Mouse (Mus musculus) monocyte, adult 2 months (primary cell): ENCODE results near the gene Neu2.

Experiments used
- DNase-seq, 2 experiments: peaks; one replicate each; pipeline ENCODE4 v3.0.0; 2022; ENCODE audit warnings: low spot score in 2 of 2, low read depth in 1 of 2

The Neu2 gene

DNA sequence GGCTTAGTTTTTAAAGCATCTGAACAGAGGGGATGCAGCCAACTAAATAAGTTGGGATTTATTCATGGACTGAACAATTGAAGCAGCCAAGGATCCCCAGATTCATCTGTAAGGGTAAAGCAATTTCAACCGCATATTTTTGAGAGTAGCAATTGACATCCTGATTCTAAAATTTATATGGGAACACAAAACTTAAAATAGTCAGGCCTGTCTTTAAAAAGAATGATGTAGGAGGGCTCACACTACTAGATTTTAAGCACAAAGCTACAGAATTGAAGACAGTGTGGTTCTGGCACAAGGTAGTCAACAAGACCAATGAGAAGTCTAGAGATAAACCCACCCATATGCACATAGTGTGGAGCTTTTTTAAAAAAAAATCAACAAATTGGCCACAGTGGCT is 27.3 kb downstream of the Neu2 start:
- DNase-seq = no peak

DNA sequence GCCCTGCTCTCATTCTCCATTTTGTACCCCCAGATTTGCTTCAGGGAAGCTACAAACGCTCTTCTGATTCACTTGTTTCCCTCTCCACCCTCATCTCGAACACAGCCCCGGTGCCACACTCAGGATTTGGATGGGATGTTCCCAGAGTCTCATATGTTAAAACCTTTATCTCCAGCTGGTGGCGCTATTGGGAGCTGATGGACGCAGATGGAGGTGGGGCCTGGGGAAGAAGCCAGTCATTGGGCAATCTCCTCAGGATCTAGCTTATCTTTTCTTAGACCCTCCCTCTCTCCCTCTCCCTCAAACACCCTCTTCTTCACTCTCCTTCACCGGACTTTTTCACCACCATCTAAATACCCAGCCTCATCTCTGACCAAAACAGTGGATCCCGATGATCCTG is 31.9 kb downstream of the Neu2 start:
- no peak for DNase-seq

DNA sequence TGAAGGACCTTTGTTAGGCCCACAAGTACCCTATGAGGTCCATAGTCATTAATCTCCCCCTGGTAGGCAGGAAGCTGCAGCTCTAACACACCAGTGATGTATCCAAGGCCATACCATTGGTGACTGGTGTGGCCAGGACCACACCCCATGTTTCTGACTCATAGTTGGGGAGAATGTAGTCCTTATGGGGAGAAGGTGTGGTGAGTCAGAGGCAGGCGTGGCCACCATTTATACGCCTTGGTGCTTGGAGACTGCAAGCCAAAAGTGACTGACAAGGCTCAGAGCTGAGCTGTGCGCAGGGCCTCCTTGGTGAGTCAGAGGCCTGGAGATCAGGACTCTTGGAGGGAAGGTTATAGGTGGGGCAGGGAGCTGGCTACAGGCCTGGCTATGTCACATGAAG is 41.3 kb downstream of the Neu2 start:
- no peak for DNase-seq

DNA sequence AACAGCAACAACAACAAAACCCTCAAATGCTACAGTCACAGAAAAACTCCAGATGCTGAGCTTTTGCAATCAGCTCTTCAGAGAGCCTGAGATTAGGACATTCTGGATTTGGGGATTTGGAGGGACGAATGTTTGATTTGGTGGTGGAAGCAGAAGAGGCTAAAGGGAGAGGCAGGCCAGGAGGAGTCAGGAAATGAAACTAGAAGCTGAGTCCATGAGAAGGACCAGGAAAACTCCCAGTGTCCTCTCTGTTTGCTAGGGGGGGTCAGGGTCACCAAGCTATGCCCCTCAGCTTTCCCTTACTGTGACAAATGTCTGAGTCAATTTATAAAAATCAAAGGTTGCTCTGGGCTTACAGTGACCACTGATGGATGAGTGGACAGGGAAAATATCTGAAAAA is 43.9 kb downstream of the Neu2 start:
- no peak for DNase-seq

DNA sequence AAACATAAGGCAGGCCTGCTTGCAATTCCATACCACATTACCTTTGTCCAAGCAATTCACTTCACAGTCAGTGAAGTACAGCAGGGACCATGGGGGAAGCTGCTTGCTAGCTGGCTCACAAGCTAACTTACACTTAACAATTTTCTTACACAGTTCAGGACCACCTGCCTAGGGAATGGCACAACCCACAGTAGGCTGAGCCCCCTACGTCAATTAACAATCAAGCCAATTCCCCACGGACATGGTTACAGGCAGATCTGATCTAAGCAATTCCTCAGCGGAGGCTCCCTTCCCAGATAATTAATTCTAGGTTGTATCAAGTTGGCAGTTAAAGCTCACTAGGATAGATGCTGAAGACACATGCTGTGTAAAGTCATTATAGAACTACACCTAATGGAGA is 53.3 kb downstream of the Neu2 start:
- no peak for DNase-seq

DNA sequence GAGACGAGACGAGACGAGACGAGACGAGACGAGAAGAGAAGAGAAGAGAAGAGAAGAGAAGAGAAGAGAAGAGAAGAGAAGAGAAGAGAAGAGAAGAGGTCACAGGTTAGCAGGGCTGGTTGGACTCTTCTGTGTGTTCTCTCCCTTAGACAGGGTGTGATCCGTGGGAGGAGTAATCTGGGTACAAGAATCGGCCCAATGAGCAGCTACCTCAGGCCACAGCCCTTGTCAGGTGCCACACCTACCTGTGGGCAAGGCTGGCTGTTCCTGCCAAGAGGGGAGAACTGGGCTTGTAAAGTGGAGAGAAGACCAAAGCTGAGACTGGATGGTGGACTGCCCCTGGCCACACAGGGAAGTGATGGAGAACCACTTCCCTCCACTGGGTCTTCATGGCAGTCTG is 56.1 kb downstream of the Neu2 start:
- DNase-seq = no peak

DNA sequence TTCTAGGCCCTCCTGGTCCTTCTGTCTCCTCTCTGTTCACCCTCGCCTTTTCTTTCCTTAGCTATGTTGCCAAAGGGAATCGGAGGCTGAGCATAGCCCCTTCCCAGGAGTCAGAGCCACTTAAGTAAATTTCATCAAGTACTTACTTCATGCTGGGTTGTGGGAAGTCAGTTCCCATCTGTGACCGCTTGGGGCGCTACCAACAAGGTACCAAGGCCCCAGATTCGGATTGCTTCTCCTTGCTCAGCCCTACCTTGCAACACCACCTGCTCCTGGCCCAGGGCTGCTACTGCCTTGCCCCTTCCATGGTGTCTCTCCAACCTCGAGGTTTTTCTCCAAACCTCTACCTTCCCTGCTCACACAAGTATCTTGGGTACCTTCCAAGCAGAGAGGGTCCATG is 58.7 kb downstream of the Neu2 start:
- DNase-seq = peak in 1 of 2 experiments; percentile 22

DNA sequence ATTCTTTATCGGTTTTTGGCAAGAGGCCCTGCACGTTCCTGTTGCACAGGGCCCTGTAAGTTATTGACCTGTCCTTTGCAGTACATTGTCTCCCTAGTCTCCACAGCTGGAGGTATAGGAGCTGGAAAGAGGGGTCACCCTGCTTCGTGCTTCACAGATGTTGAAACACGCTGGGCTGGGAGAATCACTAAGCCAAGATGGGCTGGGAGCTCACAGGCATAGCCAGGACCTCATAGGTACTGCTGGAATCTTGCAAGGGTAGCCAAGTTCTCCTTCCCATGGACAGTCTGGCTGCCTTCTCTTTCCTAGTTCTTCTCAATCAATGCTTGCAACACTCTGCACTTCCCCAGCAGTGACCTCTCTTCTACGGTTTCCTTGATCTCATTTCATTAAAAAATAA is 63.6 kb downstream of the Neu2 start:
- DNase-seq = no peak

DNA sequence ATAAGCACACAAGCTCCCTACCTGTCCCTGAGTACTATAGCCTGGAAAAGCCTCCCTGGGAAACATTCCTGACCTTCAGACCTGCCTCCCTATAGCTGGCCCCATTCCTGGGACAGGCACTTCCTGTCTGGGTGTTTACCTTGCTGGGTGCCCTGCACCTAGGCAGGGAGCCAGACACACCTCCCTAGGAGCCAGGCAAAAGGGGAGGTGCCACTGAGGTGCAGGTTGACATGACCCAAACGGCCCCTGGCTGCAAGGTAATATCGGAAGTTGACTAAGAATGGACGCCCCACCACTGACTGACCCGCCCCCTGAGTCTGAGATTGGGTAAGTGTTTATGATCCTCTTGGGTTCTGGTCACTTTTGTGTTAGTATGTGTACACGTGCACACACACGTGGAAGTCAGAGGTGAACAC is 64.1 kb downstream of the Neu2 start, which contains the start of gene Ngef:
Gene Ngef (minus strand): TSS at position 71 of the 416 bp plus-strand sequence.
- DNase-seq = no peak

DNA sequence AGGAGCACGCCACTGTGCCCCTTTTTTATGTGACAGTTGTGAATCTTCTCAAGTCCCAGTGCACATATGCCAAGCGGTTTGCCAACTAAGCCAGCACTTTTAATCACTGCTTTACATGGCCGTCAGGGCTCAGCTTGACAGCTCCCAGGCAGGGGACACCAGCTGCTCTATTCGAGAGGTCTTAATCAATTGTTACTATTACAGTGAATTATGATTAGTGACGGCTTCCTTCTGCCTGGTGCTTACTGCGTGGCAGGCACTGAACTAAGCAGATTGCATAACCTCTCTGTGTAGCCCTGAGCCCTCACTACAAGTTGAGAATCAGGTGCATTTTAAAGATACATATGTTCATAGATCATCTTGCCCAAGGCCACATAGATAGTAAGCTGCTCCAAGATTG is 64.7 kb downstream of the Neu2 start:
- no peak for DNase-seq

DNA sequence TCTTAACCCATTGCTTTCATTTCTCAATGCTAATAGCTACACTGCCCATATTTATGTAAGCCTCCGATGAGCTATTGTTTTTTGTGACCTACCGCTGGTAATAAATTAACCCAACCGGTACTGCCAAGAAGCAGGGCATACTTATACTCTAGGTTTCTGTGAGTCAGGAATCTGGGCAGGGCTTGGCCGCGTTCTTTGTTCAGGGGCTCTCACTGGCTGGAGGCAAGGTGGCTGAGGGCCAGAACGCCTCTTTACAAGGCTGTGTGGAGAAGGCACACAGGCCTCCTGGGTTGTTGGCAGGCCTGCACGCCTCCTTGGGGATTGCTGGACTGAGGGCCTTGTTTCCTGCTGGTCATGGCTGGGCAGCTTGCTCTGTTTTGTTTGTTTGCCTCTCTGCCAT is 65.1 kb downstream of the Neu2 start:
- no peak for DNase-seq

DNA sequence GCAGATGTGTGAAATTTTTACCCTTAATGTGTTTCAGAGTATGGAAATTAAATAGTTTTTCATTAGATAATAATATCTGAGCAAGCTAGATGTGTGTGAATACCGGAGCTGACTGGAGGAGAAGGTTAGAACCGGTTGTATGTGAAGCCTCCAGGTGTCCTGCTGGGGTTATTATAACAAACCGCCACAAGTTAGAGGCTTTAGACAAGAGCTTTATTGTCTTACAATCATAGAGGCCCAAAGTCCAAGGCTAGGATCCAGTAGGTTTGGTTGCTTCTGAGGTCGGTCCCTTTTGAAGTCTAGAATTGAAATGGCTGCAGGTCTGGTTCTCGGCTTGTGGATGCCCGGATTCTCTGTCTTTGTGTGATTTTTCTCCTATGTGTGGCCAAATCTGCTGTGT is 69.3 kb downstream of the Neu2 start:
- DNase-seq = no peak

DNA sequence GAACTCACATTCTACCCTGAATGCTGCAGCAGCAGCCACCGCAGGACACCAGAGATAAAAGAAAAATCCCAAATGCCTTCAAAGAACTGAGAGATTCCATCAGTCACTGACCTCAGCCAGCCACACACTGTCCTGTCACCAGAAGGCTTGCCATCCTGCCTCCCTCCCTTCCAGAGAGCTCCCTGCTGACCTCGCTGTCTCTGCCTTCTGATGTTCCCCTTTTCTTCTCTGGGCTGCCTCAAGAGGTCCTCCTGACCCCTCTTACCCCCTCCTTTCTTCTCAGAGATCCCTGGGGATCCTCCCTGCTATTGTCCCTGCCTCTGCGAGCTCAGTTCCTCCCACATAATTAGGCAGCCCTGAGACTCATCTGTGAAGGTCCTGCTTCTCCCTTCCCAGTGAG is 71.1 kb downstream of the Neu2 start:
- no peak for DNase-seq

DNA sequence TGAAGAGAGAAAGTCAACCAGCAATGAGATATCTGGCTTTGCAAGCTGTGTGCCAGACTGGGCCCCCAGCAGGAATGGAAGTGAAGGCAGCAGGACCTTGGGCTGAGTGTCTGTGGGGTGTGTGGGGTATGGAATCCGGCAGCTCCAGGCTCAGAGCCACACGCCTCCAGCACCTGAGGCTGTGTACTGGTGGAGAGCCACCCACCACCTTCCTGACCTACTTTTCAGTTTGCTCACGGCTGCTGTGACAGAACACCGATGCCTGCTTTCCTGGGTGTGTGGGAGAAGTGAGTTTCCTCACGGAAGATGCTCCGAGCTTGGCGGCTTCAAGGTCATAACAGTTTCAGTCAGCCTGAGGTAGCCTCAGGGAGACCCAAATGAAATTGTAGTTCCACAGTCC is 79.5 kb downstream of the Neu2 start:
- no peak for DNase-seq

DNA sequence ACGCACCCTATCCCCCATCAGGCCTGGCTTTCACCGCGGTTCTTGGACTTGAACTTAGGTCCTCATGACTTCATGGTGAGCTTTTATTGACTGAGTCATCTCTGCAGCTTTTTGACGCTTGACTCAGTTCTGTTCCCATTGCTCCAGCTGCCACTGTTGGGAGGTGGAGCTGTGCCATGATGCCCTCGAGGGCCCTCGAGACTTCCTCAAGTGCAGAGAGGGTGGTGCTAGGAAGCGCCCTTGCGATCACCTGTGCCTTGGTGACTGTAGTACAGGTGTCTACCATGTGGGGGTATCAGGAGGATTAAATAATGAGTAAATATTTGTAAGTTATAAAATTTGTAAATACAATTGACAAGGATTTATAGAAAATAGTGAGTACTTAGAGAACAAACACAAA is 80.3 kb downstream of the Neu2 start:
- DNase-seq = no peak

DNA sequence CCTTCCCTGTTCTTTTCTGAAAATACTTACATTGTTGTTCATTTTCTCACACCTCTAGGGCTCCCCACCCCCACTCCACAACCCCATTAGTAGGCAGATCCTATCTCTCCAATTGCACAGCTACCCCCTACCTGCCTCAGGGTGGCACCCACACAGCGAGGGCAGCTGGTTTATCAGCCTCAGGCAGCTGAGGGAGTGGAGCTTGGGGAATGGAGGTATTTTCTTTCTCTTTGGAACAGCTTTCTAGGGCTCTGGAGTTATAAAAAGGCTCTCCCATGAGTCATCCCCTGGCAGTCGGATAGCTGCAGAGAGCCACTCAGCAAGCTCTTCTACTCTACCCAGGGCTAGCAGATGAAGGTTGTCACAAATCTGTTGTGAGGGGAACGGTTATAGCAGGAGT is 84.6 kb downstream of the Neu2 start:
- DNase-seq = no peak

DNA sequence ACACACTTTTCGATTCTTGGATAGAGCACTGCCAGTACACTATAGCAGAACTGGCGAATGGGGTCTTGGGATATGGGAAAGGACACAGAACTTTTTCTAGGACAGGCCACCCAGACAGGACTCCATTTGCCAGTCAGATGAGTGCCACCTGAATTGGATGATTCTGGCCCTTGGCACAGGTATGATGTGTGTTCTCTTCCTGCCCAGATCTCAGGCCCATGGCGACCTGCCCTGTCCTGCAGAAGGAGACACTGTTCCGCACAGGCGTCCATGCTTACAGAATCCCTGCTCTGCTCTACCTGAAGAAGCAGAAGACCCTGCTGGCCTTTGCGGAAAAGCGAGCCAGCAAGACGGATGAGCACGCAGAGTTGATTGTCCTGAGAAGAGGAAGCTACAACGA is 85.0 kb downstream of the Neu2 start:
- no peak for DNase-seq

DNA sequence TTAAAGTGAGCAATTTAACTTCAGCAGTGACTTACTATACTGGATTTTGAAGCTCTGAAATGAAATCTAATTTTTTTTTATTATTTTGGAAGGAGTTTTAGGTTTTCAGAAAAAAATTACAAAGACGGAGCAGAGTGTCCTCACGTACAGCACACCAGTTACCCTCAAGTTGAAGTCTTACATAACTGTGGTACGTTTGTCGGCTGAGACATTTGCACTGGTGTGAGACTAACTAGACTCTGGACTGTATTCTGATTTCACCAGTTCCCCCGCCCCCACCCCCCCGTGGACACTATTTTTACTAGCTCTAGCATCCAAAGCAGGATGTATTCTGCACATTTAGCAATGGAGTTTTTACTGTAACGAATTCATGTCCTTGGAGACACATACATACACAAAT is 90.8 kb downstream of the Neu2 start:
- DNase-seq = no peak

DNA sequence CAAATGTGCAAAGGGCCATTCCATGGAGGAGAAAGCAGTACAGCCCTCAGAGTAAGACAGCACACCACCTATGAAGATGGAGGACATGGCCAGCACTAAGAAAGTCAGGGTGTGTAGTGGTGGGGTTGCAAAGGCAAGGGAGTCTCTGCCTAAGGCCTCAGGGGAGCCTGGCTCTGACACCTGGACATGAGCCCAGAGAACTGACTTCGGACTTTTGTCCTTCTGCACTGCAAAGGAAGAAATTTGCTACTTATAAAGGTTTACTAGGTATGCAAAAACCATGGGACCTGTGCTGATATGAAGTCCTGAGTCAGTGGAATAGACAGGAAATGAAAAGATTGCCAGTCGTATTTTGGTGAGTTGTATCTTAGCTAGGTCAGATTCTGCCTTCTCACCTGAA is 92.1 kb downstream of the Neu2 start:
- DNase-seq = no peak

DNA sequence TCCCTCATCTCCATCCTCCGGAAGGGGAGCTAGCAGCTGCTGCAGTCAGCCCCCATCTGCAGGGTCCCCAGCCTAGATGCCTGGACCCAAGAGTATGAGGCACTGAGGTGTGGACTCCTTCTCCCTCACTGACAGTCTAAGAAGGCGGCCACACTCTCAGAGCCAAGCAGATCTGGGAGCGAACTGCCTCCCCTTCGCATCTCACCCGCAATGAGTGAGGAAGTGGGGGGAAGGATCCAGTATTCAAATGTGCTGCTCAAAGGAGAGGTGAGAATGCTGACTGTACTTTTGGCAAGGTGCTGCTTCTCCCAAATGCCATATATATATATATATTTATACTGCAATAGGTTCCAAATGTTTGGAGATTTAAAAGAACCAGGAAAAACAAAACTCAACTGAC is 93.7 kb downstream of the Neu2 start:
- no peak for DNase-seq

DNA sequence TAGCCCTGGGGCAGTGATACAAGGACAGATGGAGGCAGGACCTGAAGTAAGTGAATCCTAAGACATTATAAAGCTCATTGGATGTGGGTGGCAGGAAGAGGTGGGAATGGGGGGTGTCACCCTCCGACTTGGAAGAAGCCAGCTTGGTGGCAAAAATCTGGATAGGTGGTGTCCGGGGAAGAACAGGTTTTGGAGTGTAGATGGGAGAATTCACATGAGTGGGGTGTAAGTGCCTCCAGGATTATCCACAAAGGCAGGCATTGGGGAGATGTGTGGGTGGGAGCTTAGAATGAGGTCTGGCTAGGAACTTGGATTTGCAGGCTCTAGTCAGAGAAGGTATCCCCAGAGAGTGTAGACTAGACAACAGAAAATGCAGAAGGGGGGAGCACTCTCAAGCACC is 95.6 kb downstream of the Neu2 start:
- DNase-seq = no peak

DNA sequence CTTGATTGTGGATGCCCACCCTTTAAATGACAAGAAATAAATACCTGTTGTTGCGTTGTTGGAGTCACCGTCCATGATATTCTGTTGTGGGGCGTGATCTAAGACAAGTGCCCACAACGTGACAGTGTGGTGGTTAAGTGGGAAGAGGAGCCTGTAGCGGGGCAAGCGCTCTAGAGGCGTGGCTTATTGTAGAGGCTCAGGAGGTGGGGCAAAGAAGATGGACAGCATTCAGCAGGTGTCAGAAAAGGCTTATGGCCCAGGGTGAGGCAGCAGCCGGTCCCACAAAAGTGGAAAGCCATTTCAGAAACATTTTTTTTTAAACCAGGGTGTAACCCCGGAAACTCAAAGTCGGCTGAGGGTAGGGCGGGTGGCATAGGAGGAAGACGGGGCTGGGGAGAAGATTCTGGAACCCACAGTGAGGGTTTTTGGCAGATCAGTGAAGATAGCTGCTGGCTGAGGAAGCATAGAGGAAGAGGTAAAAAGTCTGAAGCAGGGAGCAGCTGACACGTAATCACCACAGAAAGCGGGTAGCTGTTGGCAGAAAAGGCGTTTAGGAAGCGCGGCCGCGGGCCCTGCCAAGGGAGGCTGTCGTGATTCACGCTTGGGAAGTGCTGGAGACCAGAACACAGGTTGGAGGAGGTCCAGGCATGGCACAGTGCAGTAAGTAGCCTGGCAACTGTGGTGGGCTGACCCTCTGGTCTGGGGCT is 97.8 kb downstream of the Neu2 start:
- DNase-seq = peak in 1 of 2 experiments; percentile 30

DNA sequence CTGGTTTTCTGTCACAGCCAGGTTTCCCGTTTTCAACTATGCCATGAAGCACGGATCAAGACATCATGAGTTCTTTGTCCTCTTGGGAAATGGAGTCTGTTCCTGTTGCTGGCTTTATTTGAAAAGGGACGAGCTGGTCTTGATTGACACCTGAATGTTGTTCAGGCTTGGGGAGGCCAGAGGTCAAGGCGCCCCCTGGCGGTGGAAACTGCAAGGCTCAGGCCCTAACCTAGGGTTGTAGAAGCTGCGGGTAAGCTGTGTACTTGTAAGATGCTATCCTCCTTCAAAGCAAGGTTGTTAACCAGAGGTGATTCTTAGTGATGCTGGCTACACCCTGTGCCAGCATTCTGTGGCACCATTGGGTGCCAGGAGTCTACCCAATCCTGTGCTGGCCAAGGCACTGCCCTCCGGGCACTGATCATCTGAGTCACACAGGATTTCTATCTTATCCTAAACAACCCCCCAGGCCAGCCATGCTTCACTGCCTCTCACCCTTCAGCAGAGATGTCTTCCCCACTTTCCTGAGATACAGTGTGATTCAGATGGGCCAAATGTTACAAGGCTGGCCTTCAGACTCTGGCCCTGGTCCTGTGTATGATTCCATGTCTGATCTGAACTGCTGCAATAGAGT is 98.8 kb downstream of the Neu2 start:
- DNase-seq = peak; percentile 48 to 73
